Mouse (Mus musculus) thymus, adult 2 months (tissue): ENCODE results near the gene Galr3. TPM values are rescaled to one million over a fixed set of nuclear protein-coding genes. Genes with fewer than 3 reads are reported as not detected.

Experiments
- DNase-seq: peaks from one replicate; pipeline ENCODE4 v3.0.0; 2021
- H3K27ac ChIP-seq: fragments of 200-500 bp; 2 replicates; pipeline ENCODE4 v1.5.1; 2012; ENCODE audit warnings: low read length, control low read depth; ENCODE audit not compliant: control insufficient read depth, insufficient read depth
- H3K27me3 ChIP-seq: fragments of 200-500 bp; 2 replicates; pipeline ENCODE4 v1.6.1; 2012; ENCODE audit warnings: mild to moderate bottlenecking, low read length, moderate library complexity, mixed read lengths; ENCODE audit not compliant: control insufficient read depth, insufficient read depth
- H3K36me3 ChIP-seq: fragments of 200-500 bp; 2 replicates; pipeline ENCODE4 v1.6.1; 2012; ENCODE audit warnings: mild to moderate bottlenecking, low read length, moderate library complexity; ENCODE audit not compliant: control insufficient read depth, insufficient read depth
- H3K4me1 ChIP-seq: fragments of 200-500 bp; replicated peaks from 2 replicates; pipeline ENCODE4 v1.6.1; 2012; ENCODE audit warnings: low read length; ENCODE audit not compliant: control insufficient read depth, insufficient read depth
- H3K4me3 ChIP-seq: fragments of 200-500 bp; 2 replicates; pipeline ENCODE4 v1.5.1; 2012; ENCODE audit warnings: mild to moderate bottlenecking, low read length, control low read depth, moderate library complexity; ENCODE audit not compliant: control insufficient read depth, insufficient read depth
- CTCF ChIP-seq: fragments of 200-500 bp; IDR thresholded peaks from 2 replicates; pipeline ENCODE4 v1.5.1; 2012; ENCODE audit warnings: mild to moderate bottlenecking, control low read depth, low read length, moderate library complexity, borderline replicate concordance; ENCODE audit not compliant: control insufficient read depth, poor library complexity, insufficient read depth; ENCODE audit errors: extremely low read depth
- POLR2A ChIP-seq: fragments of 200-500 bp; IDR thresholded peaks from 2 replicates; pipeline ENCODE4 v1.6.1; 2012; ENCODE audit warnings: mild to moderate bottlenecking, low read length, control low read depth, moderate library complexity; ENCODE audit not compliant: control insufficient read depth, poor library complexity, insufficient read depth; ENCODE audit errors: extremely low read depth
- WGBS: fragments of 180-500 bp; shearing (Covaris S2); methylation state at CpG from one replicate; pipeline ENCODE4 v1.1.7; 2018; 5-methylcytosine and 5-hydroxymethylcytosine counted together
- polyA plus RNA-seq: library from polyadenylated mRNA; depleted of rRNA; stranded (reverse); fragments of >200 nt; gene quantifications from 2 replicates; pipeline ENCODE4 v1.2.3, GENCODE M21; 2012

Gene Galr3
- polyA plus RNA-seq, 1 experiment = 0.71 TPM

- no peak for TF ChIP-seq POLR2A
- TF ChIP-seq CTCF = no peak
- H3K4me1 ChIP-seq = peaks cover 26% of the 10 kb centered on the region
- no peak overlapping the region for H3K4me3 ChIP-seq
- H3K27me3 ChIP-seq = no peaks in the 10 kb centered on the region; the same call in 1 of the 2 replicates
- no peak for DNase-seq
- WGBS = 50% methylated on average over 18 of the region's 18 CpGs
- H3K27ac ChIP-seq = no peak overlapping the region
- no peaks in the 10 kb centered on the region for H3K36me3 ChIP-seq
Observed at GRCm38 (mm10) chr15:79025687-79026308, 15.9 kb upstream of the Galr3 start.

DNA sequence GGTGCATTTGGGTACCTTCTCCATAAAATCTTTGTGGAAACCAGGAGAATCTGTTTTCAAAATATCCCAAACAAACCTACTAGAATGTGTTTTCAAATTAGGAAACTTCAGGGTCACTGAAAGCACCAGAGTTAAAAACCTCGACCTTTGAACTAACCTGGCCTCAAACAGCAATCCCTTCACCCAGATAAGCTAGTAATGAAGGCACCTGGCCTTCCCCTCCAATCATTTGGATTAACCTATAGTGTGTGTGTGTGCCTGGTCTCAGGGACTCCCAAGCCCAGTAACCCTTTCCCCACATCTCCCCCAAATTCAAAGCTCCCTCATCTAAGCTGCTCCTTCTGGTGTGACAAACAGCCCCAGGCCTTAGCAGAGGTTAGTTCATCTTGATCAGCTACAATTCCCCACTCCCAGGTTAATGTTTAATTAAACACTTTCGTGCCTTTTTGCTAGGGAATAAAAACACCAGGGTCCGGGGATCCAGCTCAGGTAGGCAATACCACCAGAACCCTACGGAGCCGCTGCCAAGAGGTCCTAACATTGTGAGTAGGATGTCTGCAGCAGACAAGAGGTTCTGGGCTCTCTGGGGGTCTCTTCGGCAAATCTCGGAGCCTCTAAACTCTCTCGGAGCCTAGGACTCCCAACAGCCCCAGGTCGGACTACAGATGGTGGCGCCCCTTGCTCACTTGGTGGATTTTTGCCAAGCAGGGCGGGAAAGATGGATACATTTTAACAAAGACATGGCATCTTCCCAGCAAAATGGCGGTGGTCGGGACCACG is 15.0 kb upstream of the Galr3 start:
- Histone ChIP-seq H3K4me1 (peaks cover 29% of the 10 kb centered on the region), H3K27me3 (no peaks in the 10 kb centered on the region; the same call in 1 of the 2 replicates), H3K4me3 (no peak overlapping the region), H3K27ac (no peak overlapping the region), H3K36me3 (no peaks in the 10 kb centered on the region)
- WGBS = 95% methylated on average over 14 of the region's 14 CpGs
- DNase-seq = no peak
- no peak for TF ChIP-seq POLR2A
- TF ChIP-seq CTCF = no peak

DNA sequence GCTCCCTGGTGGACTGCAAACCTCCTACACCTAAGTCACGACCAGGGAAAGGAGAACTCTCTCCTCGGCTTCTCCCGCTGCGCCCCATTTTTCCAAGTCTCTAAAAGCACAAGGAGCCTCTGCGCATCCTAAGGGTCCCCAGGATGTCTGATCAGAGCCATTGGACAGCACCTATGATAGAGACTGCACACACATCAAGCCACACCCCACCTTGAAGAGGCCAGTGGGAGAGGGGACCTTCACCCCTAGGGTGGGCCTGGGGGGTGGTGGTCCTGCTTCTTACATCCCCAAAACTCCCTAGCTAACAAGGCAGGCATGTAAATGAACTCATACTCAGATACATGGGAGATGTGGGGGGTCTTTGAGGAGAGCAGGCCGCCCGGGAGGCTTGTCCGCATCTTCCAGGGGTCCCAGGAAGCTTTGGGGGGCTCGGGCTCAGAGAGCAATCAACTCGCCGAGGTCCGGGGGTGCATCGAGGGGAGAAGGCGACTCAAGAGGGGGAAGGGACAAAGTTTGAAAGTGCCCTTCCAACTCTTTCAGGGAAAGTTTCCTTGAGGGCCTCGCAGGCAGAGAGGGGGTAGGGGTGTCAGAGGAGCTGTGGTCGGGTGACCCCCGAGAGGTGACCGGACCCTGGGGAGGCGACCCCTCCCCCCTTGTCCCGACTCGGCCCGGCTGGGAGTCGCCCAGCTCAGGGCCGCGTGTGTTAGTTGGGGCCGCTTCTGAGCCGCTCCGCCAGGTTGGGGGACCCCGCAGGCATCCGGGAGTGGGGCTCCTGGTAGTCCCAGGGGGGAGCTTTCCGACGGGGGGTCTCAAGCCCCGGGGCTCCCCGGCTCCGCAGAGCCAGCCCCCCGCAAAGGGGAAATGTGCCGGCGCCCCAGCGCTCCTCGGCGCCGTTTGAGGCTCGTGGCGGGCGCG is 14.1 kb upstream of the Galr3 start:
- Histone ChIP-seq H3K4me3 (peak overlapping the region; percentile 57), H3K36me3 (no peaks in the 10 kb centered on the region), H3K4me1 (peaks cover 29% of the 10 kb centered on the region), H3K27me3 (no peaks in the 10 kb centered on the region; the same call in 1 of the 2 replicates), H3K27ac (no peak overlapping the region)
- 13% methylated on average over 46 of the region's 46 CpGs for WGBS
- DNase-seq = no peak
- TF ChIP-seq CTCF (no peak), POLR2A (no peak)

GRCm38 (mm10) chr15:79028237-79028738 is 13.4 kb upstream of the Galr3 start, which contains the start of gene H1f0:
TSS of gene H1f0 (plus strand) at chr15:79028450.
- peaks cover 29% of the 10 kb centered on the region for H3K4me1 ChIP-seq
- WGBS = under 1% methylated on average over 58 of the region's 58 CpGs
- no peaks in the 10 kb centered on the region; the same call in 1 of the 2 replicates for H3K27me3 ChIP-seq
- peak; percentile 70 for DNase-seq
- no peak within 1 kb of the TSS for H3K27ac ChIP-seq
- H3K4me3 ChIP-seq = peak within 1 kb of the TSS; percentile 57
- TF ChIP-seq CTCF (no peak), POLR2A (peak; percentile 38; the same call in 1 of the 2 replicates)
- H3K36me3 ChIP-seq = no peaks in the 10 kb centered on the region

DNA sequence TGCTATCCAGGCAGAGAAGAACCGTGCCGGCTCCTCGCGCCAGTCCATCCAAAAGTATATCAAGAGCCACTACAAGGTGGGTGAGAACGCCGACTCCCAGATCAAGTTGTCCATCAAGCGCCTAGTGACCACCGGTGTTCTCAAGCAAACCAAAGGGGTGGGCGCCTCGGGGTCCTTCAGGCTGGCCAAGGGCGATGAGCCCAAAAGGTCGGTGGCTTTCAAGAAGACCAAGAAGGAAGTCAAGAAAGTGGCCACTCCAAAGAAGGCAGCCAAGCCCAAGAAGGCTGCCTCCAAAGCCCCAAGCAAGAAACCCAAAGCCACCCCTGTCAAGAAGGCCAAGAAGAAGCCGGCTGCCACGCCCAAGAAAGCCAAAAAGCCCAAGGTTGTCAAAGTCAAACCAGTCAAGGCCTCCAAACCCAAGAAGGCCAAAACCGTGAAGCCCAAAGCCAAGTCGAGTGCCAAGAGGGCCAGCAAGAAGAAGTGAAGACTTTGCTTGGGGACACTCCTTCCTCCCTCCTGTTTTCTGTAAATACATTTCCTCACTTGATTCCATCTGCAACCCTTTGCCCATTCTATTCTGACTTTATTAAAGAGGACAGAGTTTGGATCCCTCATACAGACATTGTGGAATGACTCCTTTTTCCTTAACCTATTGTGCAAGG is 12.7 kb upstream of the Galr3 start:
- DNase-seq = no peak
- Histone ChIP-seq H3K36me3 (no peaks in the 10 kb centered on the region), H3K27ac (no peak overlapping the region), H3K4me3 (peak overlapping the region; percentile 57), H3K4me1 (peaks cover 29% of the 10 kb centered on the region), H3K27me3 (no peaks in the 10 kb centered on the region; the same call in 1 of the 2 replicates)
- WGBS = 45% methylated on average over 16 of the region's 16 CpGs
- TF ChIP-seq POLR2A (no peak), CTCF (no peak)
